Mouse (Mus musculus) olfactory bulb, adult 2 months (tissue): ENCODE results near the gene Smok3b.

Experiments
- CTCF ChIP-seq: fragments of 200-500 bp; IDR thresholded peaks from 2 replicates; pipeline ENCODE4 v1.5.1; 2012; ENCODE audit warnings: low read depth, mild to moderate bottlenecking, low read length, moderate library complexity; ENCODE audit not compliant: insufficient read depth
- POLR2A ChIP-seq: fragments of 200-500 bp; IDR thresholded peaks from 2 replicates; pipeline ENCODE4 v1.6.1; 2012; ENCODE audit warnings: mild to moderate bottlenecking, low read depth, low read length, moderate library complexity; ENCODE audit not compliant: insufficient read depth

DNA sequence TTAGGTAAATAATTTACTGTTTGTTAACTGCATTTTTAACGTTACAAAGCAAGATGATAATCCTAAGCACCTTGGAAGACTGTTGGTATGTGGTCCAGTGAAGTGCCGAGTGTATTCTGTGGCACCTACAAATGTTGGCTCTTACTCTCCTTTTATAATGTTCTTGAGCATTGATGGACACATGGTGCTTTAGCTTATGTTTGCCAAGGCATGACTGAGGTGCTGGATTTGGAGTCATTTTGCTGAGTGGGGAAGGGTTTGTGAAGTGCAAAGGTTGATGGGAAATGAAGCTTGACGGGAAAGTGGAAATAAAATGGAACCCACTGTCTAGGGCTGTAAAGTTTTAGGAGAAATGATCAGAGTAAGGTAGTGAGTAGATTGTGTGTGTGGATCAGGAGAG is 67.1 kb downstream of the Smok3b start:
- no peak for TF ChIP-seq POLR2A
- no peak for TF ChIP-seq CTCF
